Mouse (Mus musculus): Measurements from ENCODE around the gene Anapc15-ps.

- TF ChIP-seq TAL1 (IDR thresholded peaks at IDR 0.05; ENCODE audit: low read length) (no peak), GATA1 (IDR thresholded peaks at IDR 0.05; ENCODE audit: low read length) (no peak)
Observed at GRCm38 (mm10) chr10:95719472-95719871, 46.2 kb upstream of the Anapc15-ps start.

Measured in erythroblast, embryonic 14.5 days (primary cell).